Mouse (Mus musculus): ENCODE results near the gene Pym1.
A peak's percentile ranks its signal among the peaks of the same experiment; 100 is the strongest.

Gene Pym1

DNA sequence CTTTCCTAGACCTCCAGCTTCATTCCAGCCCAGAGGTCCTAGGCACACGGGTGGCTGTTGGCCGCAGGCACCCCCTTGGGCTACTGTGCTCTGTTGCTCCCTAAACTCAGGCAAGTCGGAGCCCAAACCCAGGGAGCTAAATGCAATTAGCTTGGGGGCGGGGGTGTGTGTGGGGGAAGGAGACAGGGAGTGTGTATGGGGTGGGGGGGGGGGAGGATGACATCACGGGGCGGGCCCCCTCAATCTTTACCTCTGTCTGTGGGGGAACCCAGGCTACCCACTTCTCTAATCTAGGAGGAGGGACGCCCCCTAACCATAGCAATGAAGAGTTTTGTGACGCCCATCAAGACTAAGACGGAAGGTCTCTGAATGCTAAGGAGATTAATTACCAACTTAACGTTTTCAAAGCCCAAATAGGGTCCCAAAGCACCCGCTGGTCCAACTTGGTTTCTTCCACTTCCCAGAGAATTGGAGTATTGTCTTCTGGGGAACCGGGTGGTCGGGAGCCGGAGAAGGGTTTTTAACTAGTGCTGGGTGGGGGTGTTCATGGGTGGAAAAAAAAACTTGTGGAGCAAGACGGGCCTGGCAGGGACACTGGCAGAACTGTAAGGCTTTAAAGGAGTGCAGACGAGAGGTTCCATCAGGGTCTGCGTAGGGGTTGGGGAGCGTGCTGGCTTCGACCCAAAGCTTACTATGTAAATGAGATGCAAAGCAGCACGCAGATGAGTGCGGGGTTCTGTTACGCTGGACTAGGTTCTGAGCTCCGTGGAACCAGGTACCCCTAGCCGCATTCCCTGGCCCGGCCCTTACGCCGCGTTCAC, 56.8 kb downstream of the Pym1 start, which contains the start of gene Tmem198b:
Gene Tmem198b (minus strand): TSS at position 100 of the 821 bp plus-strand sequence.
- peak; percentile 90 for DNase-seq (ENCODE audit: low read depth, low spot score)

DNA sequence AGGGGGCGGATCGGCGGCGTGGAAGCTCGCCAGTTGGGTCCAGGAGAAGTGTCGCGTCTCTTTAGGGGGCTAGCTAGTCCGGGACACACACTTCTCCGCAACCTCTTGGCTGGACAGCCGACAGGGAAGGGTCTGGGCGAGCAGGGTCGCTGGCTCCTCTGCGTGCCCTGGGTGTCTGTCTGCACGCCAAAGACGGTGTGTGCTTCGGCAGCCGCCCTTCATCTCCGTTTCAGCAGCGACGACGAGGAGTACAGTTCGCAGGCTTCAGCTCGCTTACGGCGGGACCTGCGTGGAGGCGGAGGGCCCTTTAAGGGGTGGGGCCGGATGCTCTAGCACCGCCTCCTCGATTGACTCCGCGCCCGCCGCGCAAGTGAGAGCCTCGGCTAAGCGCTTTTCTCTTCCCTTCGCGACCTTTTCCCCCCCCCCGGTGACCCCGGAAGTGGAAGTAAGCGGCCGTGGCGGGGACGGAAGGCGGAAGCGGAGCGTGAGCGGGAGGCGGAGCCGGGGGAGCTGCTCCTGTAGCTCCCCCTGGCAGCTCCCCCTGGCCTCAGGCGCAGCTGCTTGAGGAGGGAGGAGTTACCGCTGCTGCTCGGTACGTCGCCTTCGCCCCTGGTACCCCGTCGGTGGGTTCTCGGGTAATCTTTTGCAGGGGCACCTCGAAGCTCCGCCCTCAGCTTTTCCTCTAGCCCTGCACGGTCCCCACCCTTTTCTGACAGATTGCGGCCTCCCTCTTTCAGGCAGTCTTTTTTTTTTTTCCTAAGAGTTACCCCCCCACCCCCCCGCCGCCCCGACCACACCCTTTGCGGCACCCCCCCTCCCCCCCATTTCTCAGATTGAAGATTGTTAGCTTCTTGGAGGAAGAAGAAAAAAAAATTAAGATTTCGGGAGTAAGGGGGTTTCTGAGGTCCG, 57.7 kb downstream of the Pym1 start:
- DNase-seq (ENCODE audit: low read depth, low spot score) = peak; percentile 99

DNA sequence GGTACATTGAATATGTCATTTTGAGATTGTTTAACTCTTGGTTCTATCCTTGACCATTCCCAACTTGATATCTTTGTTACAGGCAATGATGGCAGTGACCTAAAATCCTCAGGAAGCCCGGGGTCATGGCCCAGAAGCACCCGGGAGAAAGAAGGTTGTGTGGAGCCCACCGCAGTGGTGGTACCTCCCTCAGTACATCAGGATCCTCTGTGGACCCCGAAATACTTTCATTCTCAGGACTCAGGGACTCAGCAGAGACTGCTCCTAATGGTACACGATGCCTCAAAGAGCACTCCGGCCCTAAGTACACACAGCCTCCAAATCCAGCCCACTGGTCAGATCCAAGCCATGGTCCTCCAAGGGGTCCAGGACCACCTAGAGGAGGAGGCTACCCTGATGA, 58.4 kb downstream of the Pym1 start:
- no peak for DNase-seq (ENCODE audit: low read depth, low spot score)

DNA sequence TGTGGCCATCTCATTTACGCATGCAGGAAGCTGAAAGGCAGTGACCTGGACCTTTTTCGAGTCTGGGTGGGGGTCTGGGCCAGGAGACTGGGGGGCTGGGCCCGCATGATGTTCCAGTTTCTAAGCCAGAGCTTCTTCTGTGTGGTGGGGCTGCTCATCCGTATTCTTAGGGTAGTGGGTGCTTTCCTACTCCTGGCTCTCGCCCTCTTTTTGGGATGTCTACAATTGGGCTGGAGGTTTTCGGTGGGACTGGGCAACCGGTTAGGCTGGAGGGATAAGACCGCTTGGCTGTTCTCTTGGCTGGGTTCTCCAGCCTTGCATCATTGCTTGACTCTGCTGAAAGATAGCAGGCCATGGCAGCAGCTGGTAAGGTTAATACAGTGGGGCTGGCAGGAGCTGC, 59.3 kb downstream of the Pym1 start:
- no peak for DNase-seq (ENCODE audit: low read depth, low spot score)

All from R1 (cell line).